Comparison of ENCODE assay signal across 23 mouse cellular contexts in genomic region chr3:87940611-87941010, GRCm38 (mm10). TPM values are rescaled to one million over a fixed set of nuclear protein-coding genes. Genes with fewer than 3 reads are reported as not detected.
A peak's percentile ranks its signal among the peaks of the same experiment; 100 is the strongest.
DNase-seq lines count a peak whose midpoint lies in the region; ATAC-seq and TF ChIP-seq lines count a peak whose summit lies in the region.
"Had no signal": no experiment of that assay in that cellular context is flagged by ENCODE, and none has a peak within 500 bp of the region (broad histone marks: within the 10 kb centered on the region; RNA-seq: fewer than 3 reads in every experiment).

No protein-coding gene starts in this region.

- no peaks in the 10 kb centered on the region for H3K27me3 ChIP-seq in midbrain, embryonic 11.5 days (ENCODE audit: control insufficient read depth, insufficient read depth, low read length)
- H3K27me3 ChIP-seq in midbrain, embryonic 14.5 days (ENCODE audit: control insufficient read depth, insufficient read depth, low read length) = no peaks in the 10 kb centered on the region
- H3K27me3 ChIP-seq in hindbrain, postnatal 0 days (ENCODE audit: insufficient read depth, low read length) = no peaks in the 10 kb centered on the region
- H3K27me3 ChIP-seq in liver, embryonic 11.5 days (replicated peaks; ENCODE audit: control insufficient read depth, insufficient read depth, low read length) = peaks cover 12% of the 10 kb centered on the region
- H3K27me3 ChIP-seq: embryonic facial prominence, embryonic 12.5 days; forebrain, embryonic 12.5 days; Patski had no signal

- no peak overlapping the region for H3K4me2 ChIP-seq in midbrain, embryonic 11.5 days
- no peak overlapping the region for H3K4me2 ChIP-seq in midbrain, embryonic 14.5 days (ENCODE audit: low read length)
- H3K4me2 ChIP-seq in hindbrain, postnatal 0 days (ENCODE audit: low read depth, low read length) = no peak overlapping the region
- H3K4me2 ChIP-seq in liver, embryonic 11.5 days = no peak overlapping the region
- H3K4me2 ChIP-seq: embryonic facial prominence, embryonic 12.5 days; forebrain, embryonic 12.5 days had no signal

- H3K9me3 ChIP-seq in midbrain, embryonic 11.5 days (ENCODE audit: control insufficient read depth, low read length) = no peaks in the 10 kb centered on the region
- H3K9me3 ChIP-seq in midbrain, embryonic 14.5 days (ENCODE audit: control insufficient read depth, low read length) = no peaks in the 10 kb centered on the region
- no peaks in the 10 kb centered on the region for H3K9me3 ChIP-seq in hindbrain, postnatal 0 days (ENCODE audit: low read length)
- no peaks in the 10 kb centered on the region for H3K9me3 ChIP-seq in liver, embryonic 11.5 days (ENCODE audit: control insufficient read depth, low read length)
- H3K9me3 ChIP-seq: embryonic facial prominence, embryonic 10.5 days; embryonic facial prominence, embryonic 12.5 days; forebrain, embryonic 10.5 days; forebrain, embryonic 12.5 days had no signal

- TF ChIP-seq POLR2A in embryonic fibroblast, embryonic 13.5 days (IDR thresholded peaks at IDR 0.05; ENCODE audit: low read depth, low read length) = no peak

- H3K27ac ChIP-seq in midbrain, embryonic 11.5 days (ENCODE audit: low read depth, low read length) = no peak overlapping the region
- no peak overlapping the region for H3K27ac ChIP-seq in midbrain, embryonic 14.5 days (replicated peaks; ENCODE audit: low read depth, low read length)
- H3K27ac ChIP-seq in embryonic fibroblast, embryonic 13.5 days (ENCODE audit: insufficient read depth, low read length) = peak overlapping the region; percentile 73
- no peak overlapping the region for H3K27ac ChIP-seq in hindbrain, postnatal 0 days
- no peak overlapping the region for H3K27ac ChIP-seq in liver, embryonic 11.5 days (ENCODE audit: low read depth, low read length)
- H3K27ac ChIP-seq: embryonic facial prominence, embryonic 10.5 days; embryonic facial prominence, embryonic 12.5 days; forebrain, embryonic 10.5 days; forebrain, embryonic 12.5 days had no signal

- TF ChIP-seq CTCF in embryonic fibroblast, embryonic 13.5 days (IDR thresholded peaks at IDR 0.05; ENCODE audit: borderline replicate concordance, insufficient read depth, low read length) = no peak
- no peak for TF ChIP-seq CTCF in hindbrain, postnatal 0 days (IDR thresholded peaks at IDR 0.05; ENCODE audit: low read depth)

- peaks cover 27% of the 10 kb centered on the region for H3K36me3 ChIP-seq in midbrain, embryonic 11.5 days (ENCODE audit: control insufficient read depth, insufficient read depth, low read length)
- peaks cover 69% of the 10 kb centered on the region for H3K36me3 ChIP-seq in midbrain, embryonic 14.5 days (ENCODE audit: control insufficient read depth, insufficient read depth, low read length)
- peaks cover 36% of the 10 kb centered on the region for H3K36me3 ChIP-seq in hindbrain, postnatal 0 days (ENCODE audit: insufficient read depth, low read length)
- H3K36me3 ChIP-seq in liver, embryonic 11.5 days (ENCODE audit: control insufficient read depth, insufficient read depth, low read length) = peaks cover 48% of the 10 kb centered on the region

- 57% methylated on average over 5 of the region's 5 CpGs for WGBS in midbrain, embryonic 11.5 days
- 57% methylated on average over 5 of the region's 5 CpGs for WGBS in midbrain, embryonic 14.5 days
- WGBS in hindbrain, postnatal 0 days = 54% methylated on average over 5 of the region's 5 CpGs
- WGBS in liver, embryonic 11.5 days = 79% methylated on average over 5 of the region's 5 CpGs

- no peak overlapping the region for H3K9ac ChIP-seq in midbrain, embryonic 11.5 days (ENCODE audit: low read length)
- no peak overlapping the region for H3K9ac ChIP-seq in midbrain, embryonic 14.5 days (replicated peaks; ENCODE audit: low read length)
- H3K9ac ChIP-seq in hindbrain, postnatal 0 days (replicated peaks; ENCODE audit: low read length) = no peak overlapping the region
- H3K9ac ChIP-seq in liver, embryonic 11.5 days (ENCODE audit: low read depth, low read length) = no peak overlapping the region
- H3K9ac ChIP-seq: embryonic facial prominence, embryonic 12.5 days; forebrain, embryonic 12.5 days had no signal

- H3K4me1 ChIP-seq in midbrain, embryonic 11.5 days (ENCODE audit: control insufficient read depth, insufficient read depth, low read length) = peaks cover 15% of the 10 kb centered on the region
- H3K4me1 ChIP-seq in midbrain, embryonic 14.5 days (ENCODE audit: control insufficient read depth, insufficient read depth, low read length) = peaks cover 11% of the 10 kb centered on the region; the same call in 1 of the 2 replicates
- peaks cover 24% of the 10 kb centered on the region for H3K4me1 ChIP-seq in embryonic fibroblast, embryonic 13.5 days (ENCODE audit: control insufficient read depth, insufficient read depth, low read length)
- H3K4me1 ChIP-seq in hindbrain, postnatal 0 days (ENCODE audit: insufficient read depth, low read length) = no peaks in the 10 kb centered on the region
- H3K4me1 ChIP-seq in liver, embryonic 11.5 days (replicated peaks; ENCODE audit: control insufficient read depth, insufficient read depth, low read length) = no peaks in the 10 kb centered on the region

- DNase-seq in midbrain, embryonic 11.5 days (ENCODE audit: low spot score, missing footprints) = peak; percentile 81
- no peak for DNase-seq in midbrain, embryonic 14.5 days
- no peak for DNase-seq in hindbrain, postnatal 0 days (ENCODE audit: low spot score)
- no peak for DNase-seq in liver, embryonic 11.5 days (ENCODE audit: low spot score)
- DNase-seq: adrenal gland, adult 8-10 months; adrenal gland, postnatal 14 days; adrenal gland, postnatal 36 days; cerebellum, adult 11-12 months; cerebellum, adult 2 months; cerebellum, adult 9-10 months; cerebellum, postnatal 10 days; cerebellum, postnatal 25 days had no signal

- H3K4me3 ChIP-seq in midbrain, embryonic 11.5 days (ENCODE audit: low read depth, low read length) = no peak overlapping the region
- no peak overlapping the region for H3K4me3 ChIP-seq in midbrain, embryonic 14.5 days (replicated peaks; ENCODE audit: low read depth, low read length)
- H3K4me3 ChIP-seq in embryonic fibroblast, embryonic 13.5 days (ENCODE audit: insufficient read depth, low read length) = no peak overlapping the region
- H3K4me3 ChIP-seq in hindbrain, postnatal 0 days (ENCODE audit: low read length) = no peak overlapping the region
- H3K4me3 ChIP-seq in liver, embryonic 11.5 days (ENCODE audit: low read depth, low read length) = no peak overlapping the region
- H3K4me3 ChIP-seq: embryonic facial prominence, embryonic 10.5 days; embryonic facial prominence, embryonic 12.5 days; erythroblast, embryonic 14.5 days; forebrain, embryonic 10.5 days; forebrain, embryonic 12.5 days had no signal

- no peak for ATAC-seq in midbrain, embryonic 11.5 days (ENCODE audit: low FRiP score)
- ATAC-seq in midbrain, embryonic 14.5 days (ENCODE audit: low FRiP score, low TSS enrichment) = no peak
- ATAC-seq in hindbrain, postnatal 0 days = no peak
- ATAC-seq in liver, embryonic 11.5 days (replicated peaks; ENCODE audit: low FRiP score) = no peak
- ATAC-seq: activated CD4-positive, CD25-positive, alpha-beta regulatory T cell, adult 4 months; forebrain, embryonic 14.5 days; forebrain, embryonic 16.5 days; Patski had no signal

RNA-seq across cellular contexts. Expression of gene Crabp2, which starts 7.9 kb away (rescaled TPM):
- polyA plus RNA-seq in midbrain, embryonic 11.5 days (2014; fragmentation: Nextera tagmentation; extraction: Ambion mirVana) = 539 and 540 TPM in 2 replicates
- polyA plus RNA-seq in midbrain, embryonic 14.5 days (2014; fragmentation: Nextera tagmentation; extraction: Ambion mirVana) = 28.3 and 42.4 TPM in 2 replicates
- polyA plus RNA-seq in embryonic fibroblast, embryonic 13.5 days (2011; ENCODE audit: insufficient read length, low read depth, missing spikeins) = 80.0 and 99.8 TPM in 2 replicates
- total RNA-seq in hindbrain, postnatal 0 days (2014; rRNA removed) = 9.8 and 28.6 TPM in 2 replicates
- polyA plus RNA-seq in hindbrain, postnatal 0 days (2015; fragmentation: Nextera tagmentation; extraction: Ambion mirVana) = 44.5 and 46.3 TPM in 2 replicates
- polyA plus RNA-seq in liver, embryonic 11.5 days (2014; fragmentation: Nextera tagmentation; extraction: Ambion mirVana) = 24.9 and 29.9 TPM in 2 replicates
- total RNA-seq: adrenal gland, postnatal 14 days had no signal
- polyA plus RNA-seq: activated CD4-positive, CD25-positive, alpha-beta regulatory T cell, adult 4 months; erythroblast, embryonic 14.5 days had no signal

RNA-seq across cellular contexts. Expression of gene Rrnad1, which starts 10.1 kb away (rescaled TPM):
- 14.6 and 17.0 TPM in 2 replicates for polyA plus RNA-seq in midbrain, embryonic 11.5 days (2014; fragmentation: Nextera tagmentation; extraction: Ambion mirVana)
- polyA plus RNA-seq in midbrain, embryonic 14.5 days (2014; fragmentation: Nextera tagmentation; extraction: Ambion mirVana) = 19.1 and 21.7 TPM in 2 replicates
- 11.4 and 12.0 TPM in 2 replicates for polyA plus RNA-seq in embryonic fibroblast, embryonic 13.5 days (2011; ENCODE audit: insufficient read length, low read depth, missing spikeins)
- total RNA-seq in hindbrain, postnatal 0 days (2014; rRNA removed) = 19.4 and 36.4 TPM in 2 replicates
- 18.1 and 19.3 TPM in 2 replicates for polyA plus RNA-seq in hindbrain, postnatal 0 days (2015; fragmentation: Nextera tagmentation; extraction: Ambion mirVana)
- polyA plus RNA-seq in liver, embryonic 11.5 days (2014; fragmentation: Nextera tagmentation; extraction: Ambion mirVana) = 17.5 and 18.8 TPM in 2 replicates

RNA-seq across cellular contexts. Expression of gene Isg20l2, which starts 10.5 kb away (rescaled TPM):
- 53.9 and 54.8 TPM in 2 replicates for polyA plus RNA-seq in midbrain, embryonic 11.5 days (2014; fragmentation: Nextera tagmentation; extraction: Ambion mirVana)
- polyA plus RNA-seq in midbrain, embryonic 14.5 days (2014; fragmentation: Nextera tagmentation; extraction: Ambion mirVana) = 19.1 and 23.2 TPM in 2 replicates
- polyA plus RNA-seq in embryonic fibroblast, embryonic 13.5 days (2011; ENCODE audit: insufficient read length, low read depth, missing spikeins) = 41.6 and 54.7 TPM in 2 replicates
- 23.8 and 26.2 TPM in 2 replicates for total RNA-seq in hindbrain, postnatal 0 days (2014; rRNA removed)
- 19.1 and 20.1 TPM in 2 replicates for polyA plus RNA-seq in hindbrain, postnatal 0 days (2015; fragmentation: Nextera tagmentation; extraction: Ambion mirVana)
- polyA plus RNA-seq in liver, embryonic 11.5 days (2014; fragmentation: Nextera tagmentation; extraction: Ambion mirVana) = 66.9 and 68.1 TPM in 2 replicates

RNA-seq across cellular contexts. Expression of gene Mrpl24, which starts 21.3 kb away (rescaled TPM):
- polyA plus RNA-seq in midbrain, embryonic 11.5 days (2014; fragmentation: Nextera tagmentation; extraction: Ambion mirVana) = 73.9 and 84.5 TPM in 2 replicates
- 55.8 and 56.3 TPM in 2 replicates for polyA plus RNA-seq in midbrain, embryonic 14.5 days (2014; fragmentation: Nextera tagmentation; extraction: Ambion mirVana)
- polyA plus RNA-seq in embryonic fibroblast, embryonic 13.5 days (2011; ENCODE audit: insufficient read length, low read depth, missing spikeins) = 130 and 167 TPM in 2 replicates
- total RNA-seq in hindbrain, postnatal 0 days (2014; rRNA removed) = 32.1 and 43.2 TPM in 2 replicates
- polyA plus RNA-seq in hindbrain, postnatal 0 days (2015; fragmentation: Nextera tagmentation; extraction: Ambion mirVana) = 44.6 and 50.3 TPM in 2 replicates
- 95.7 and 97.5 TPM in 2 replicates for polyA plus RNA-seq in liver, embryonic 11.5 days (2014; fragmentation: Nextera tagmentation; extraction: Ambion mirVana)

RNA-seq across cellular contexts. Expression of gene Nes, which starts 30.3 kb away (rescaled TPM):
- polyA plus RNA-seq in midbrain, embryonic 11.5 days (2014; fragmentation: Nextera tagmentation; extraction: Ambion mirVana) = 70.3 and 85.4 TPM in 2 replicates
- polyA plus RNA-seq in midbrain, embryonic 14.5 days (2014; fragmentation: Nextera tagmentation; extraction: Ambion mirVana) = 19.0 and 28.8 TPM in 2 replicates
- polyA plus RNA-seq in embryonic fibroblast, embryonic 13.5 days (2011; ENCODE audit: insufficient read length, low read depth, missing spikeins) = 25.7 and 71.2 TPM in 2 replicates
- total RNA-seq in hindbrain, postnatal 0 days (2014; rRNA removed) = 37.2 and 40.0 TPM in 2 replicates
- polyA plus RNA-seq in hindbrain, postnatal 0 days (2015; fragmentation: Nextera tagmentation; extraction: Ambion mirVana) = 14.9 and 15.7 TPM in 2 replicates
- 4.9 and 5.8 TPM in 2 replicates for polyA plus RNA-seq in liver, embryonic 11.5 days (2014; fragmentation: Nextera tagmentation; extraction: Ambion mirVana)
- total RNA-seq: MEL had no signal
- polyA plus RNA-seq: activated CD4-positive, CD25-positive, alpha-beta regulatory T cell, adult 4 months; erythroblast, embryonic 14.5 days had no signal
